Mouse (Mus musculus) monocyte, adult 5-6 weeks (primary cell): ENCODE measurements around the gene Fkrp. TPM values are rescaled to one million over a fixed set of nuclear protein-coding genes. Genes with fewer than 3 reads are reported as not detected.

Source experiments
- ATAC-seq: fragments of 153-309, 156-312 bp; replicated peaks from 2 replicates; pipeline ENCODE4 v1.8.0; 2017; ENCODE audit warnings: mild to moderate bottlenecking; ENCODE audit not compliant: low TSS enrichment, insufficient number of reproducible peaks, severe bottlenecking, poor library complexity, low FRiP score
- total RNA-seq: library from RNA; stranded (forward); fragments of 200-1000, 200-491, 200-594 nt; gene quantifications from 3 replicates; pipeline ENCODE4 v1.2.3, GENCODE M21; 2017

The Fkrp gene
- total RNA-seq, 1 experiment from 2014 or later: 9.6 TPM

GRCm38 (mm10) chr7:16808647-16809046, 7.9 kb downstream of the Fkrp start:
- ATAC-seq: no peak

DNA sequence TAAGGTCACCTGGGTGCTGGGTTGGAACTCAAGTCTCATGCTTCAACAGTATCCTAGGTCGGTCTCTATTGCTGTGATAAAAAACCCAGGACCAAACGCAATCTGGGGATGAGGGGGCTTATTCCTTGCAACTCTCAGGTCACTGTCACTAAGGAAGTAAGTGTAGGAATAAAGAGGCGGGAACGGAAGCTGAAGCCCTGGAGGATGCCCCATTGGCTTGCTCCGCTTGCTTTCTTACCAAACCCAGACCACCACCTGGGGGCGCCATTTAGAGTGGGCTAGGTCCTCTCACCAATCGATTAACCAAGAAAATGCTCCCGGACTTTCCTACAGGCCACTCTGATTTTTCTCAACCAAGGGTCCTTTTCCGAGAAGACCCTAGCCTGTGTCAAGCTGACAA, 8.6 kb downstream of the Fkrp start:
- ATAC-seq: no peak

DNA sequence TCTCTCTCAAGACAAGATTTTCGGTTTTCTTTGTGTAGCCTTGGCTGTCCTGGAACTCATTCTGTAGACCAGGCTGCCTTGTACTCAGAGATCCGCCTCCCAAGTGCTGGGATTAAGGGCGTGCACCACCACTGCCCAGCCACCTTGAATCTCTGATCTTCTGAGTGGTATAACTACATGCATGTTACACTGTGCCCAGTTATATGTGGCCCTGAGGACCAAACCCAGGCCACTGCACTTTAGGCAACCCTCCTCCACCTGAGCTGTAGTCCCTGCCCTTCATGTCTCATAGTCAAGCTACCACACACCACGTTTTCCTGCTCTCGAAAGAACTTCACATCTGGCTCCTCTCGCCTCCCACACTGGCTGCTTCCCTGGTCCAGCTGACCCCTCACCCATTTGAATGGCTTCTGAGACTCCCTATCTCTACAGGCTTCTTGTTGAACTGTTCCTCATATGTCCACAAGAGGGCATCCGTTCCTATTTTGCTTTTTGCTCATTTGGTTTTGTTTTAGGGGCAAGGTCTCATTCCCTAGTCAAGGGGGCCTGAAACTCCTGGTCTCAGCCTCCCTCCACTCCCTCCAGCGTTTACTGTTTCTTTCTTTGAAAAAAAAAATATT, 12.0 kb downstream of the Fkrp start:
- ATAC-seq: peak; percentile 61; the same call in 1 of the 2 replicates

DNA sequence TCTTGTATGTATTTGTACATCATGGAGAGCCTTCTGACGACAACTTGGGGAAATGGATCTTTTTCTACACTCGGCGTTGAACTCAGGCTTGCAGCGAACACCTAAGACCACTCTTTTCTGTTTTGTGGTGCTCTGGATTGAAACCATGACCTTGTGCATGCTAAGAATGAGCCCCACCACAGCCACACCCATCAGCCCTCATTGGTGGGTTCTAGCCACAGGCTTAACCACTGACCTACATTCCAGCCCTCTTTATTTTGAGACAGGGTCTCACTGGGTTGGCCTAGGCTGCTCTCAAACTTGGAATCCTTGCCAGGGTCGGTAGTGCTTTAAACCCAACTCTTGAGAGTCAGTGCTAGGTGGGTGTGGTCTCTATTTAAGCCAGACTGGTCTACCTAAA, 21.6 kb downstream of the Fkrp start:
- no peak for ATAC-seq

DNA sequence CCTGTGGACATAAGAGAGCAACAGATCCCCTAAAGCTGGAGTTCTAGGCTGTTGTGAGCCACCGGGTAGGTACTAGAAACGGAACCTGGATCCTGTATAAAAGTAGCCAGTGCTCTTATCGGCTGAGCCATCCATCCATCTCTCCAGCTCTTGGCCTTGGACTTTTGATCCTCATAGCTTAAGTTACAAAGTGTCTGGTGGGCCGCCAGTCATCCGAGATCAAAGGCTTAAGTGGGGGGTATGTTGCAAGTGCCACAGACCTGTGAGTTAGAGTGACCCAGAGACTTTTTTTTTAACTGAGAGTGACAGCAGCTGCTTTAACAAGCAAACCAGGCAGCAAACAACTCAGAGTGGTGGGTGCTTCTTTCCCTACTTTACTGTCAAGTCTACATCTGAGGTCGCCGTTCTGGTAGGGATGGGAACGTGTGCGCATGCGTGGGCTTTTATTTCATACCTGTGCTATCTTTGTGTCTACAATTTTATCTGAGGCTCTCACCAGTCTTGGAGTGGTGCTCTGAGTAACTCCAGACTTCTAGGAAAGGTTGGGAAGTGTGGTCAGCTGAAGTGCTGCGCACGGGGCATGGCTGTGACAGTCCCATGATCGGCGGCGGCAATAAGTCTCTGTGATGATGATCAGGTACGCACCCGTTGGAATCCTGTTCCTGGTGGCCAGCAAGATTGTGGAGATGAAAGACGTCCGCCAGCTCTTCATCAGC, 23.4 kb downstream of the Fkrp start:
- ATAC-seq: no peak

GRCm38 (mm10) chr7:16792316-16792715, 24.2 kb downstream of the Fkrp start:
- no peak for ATAC-seq

GRCm38 (mm10) chr7:16785541-16786083, 30.9 kb downstream of the Fkrp start:
- no peak for ATAC-seq

DNA sequence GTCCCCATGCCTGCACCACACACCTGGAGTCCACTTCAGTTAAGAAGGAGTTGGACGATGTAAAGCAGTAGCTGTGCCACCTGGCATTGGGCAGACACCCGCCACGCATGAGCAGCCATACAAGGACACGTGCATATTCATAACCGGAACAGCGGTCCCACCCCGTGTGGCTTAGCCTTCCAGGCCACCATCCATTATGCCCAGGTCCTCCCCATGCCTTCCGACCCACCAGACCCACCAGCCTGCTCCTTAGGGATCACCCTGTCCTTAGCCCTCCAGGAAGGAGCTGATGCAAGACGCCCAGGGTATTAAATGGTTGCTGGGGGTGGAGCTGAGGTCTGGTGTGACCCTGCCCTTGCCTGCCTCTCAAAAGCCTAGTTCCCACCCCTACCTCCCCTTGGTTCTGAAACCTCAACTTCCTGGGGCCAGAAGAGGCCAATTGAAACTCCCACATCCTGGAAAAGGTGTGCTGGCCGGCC, 32.0 kb downstream of the Fkrp start:
- no peak for ATAC-seq

GRCm38 (mm10) chr7:16783758-16784415, 32.6 kb downstream of the Fkrp start:
- ATAC-seq: no peak

- 0 out of 2 replicates have a peak, but pooled peaks have one; percentile 8 for ATAC-seq
Observed at GRCm38 (mm10) chr7:16783224-16783688, 33.3 kb downstream of the Fkrp start.

DNA sequence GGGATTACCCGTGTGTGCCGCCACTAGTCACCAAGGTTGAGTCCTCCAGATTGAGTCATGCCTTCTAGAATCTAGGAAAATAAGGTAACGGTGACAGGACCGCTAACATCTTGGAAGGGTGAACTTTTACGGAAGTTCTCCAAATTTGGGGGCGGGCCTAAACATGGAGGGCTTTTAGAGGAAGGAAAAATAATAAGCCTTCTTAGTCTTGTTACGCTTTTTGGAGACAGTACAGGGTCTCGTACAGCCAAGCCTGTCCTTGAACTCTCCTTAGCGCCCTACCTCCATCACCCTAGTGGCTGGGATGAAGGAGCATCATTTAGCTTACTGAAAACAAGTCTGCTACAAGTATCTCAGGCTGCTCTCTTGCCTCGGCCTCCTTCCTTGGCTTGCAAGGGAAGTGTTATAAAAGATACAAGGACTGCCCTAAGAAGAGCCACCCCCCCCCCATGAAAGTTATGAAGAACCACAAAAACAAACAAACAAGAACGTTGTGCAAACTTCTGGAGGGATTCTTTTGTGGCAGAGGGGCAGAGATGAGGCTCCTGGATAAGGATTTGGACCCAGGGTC, 33.9 kb downstream of the Fkrp start:
- ATAC-seq: no peak

- ATAC-seq: no peak
Observed at GRCm38 (mm10) chr7:16781816-16782554, 34.5 kb downstream of the Fkrp start.

GRCm38 (mm10) chr7:16781555-16781815, 35.0 kb downstream of the Fkrp start:
- ATAC-seq: no peak

- ATAC-seq: peak; percentile 84
Observed at GRCm38 (mm10) chr7:16780825-16781554, 35.5 kb downstream of the Fkrp start, which contains the start of gene Slc1a5. Gene Slc1a5 (plus strand): TSS chr7:16781340.

DNA sequence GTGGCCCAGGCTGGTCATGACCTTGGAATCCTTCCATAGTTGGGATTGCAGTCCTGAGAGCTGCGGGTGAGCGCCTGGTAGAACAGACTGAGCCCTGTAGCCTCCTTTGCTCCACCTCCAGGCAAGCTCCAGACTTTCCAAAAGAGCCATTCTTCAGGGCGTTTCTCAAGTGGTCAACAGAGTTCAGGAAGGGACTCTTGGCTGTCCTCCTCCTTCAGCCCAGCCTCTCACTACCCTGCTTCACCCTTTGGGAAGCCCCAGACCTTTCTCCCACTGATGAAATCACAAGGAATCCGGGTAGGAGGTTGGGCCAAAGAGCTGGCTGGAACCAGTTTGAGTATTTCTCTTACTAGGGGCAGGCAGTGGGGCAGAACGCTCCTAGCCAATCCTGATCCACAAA, 36.5 kb downstream of the Fkrp start:
- no peak for ATAC-seq

- no peak for ATAC-seq
Observed at GRCm38 (mm10) chr7:16775888-16776287, 40.6 kb downstream of the Fkrp start.

- no peak for ATAC-seq
Observed at GRCm38 (mm10) chr7:16766443-16766842, 50.1 kb downstream of the Fkrp start.
